Mouse (Mus musculus): ENCODE measurements around the gene Cst13. TPM values are rescaled to one million over a fixed set of nuclear protein-coding genes. Genes with fewer than 3 reads are reported as not detected.
"Not testable (repeated sequence)": the region's sequence is repeated elsewhere in the genome, so short reads cannot be mapped to it uniquely, and the experiment has no call there.

Cst13 gene
- not detected in 2 replicates for polyA plus RNA-seq (2014; fragmentation: Nextera tagmentation; extraction: Ambion mirVana)

GRCm38 (mm10) chr2:148819909-148820308 is at the start of gene Cst13:
Gene Cst13 (plus strand): TSS chr2:148820081.
- H3K36me3 ChIP-seq (ENCODE audit: control insufficient read depth, insufficient read depth, low read length), result no peaks in the 10 kb centered on the region
- no peak for DNase-seq (ENCODE audit: low spot score)
- H3K9me3 ChIP-seq (ENCODE audit: control insufficient read depth, low read length), result no peaks in the 10 kb centered on the region
- ATAC-seq (ENCODE audit: insufficient read depth, low FRiP score, low TSS enrichment), result no peak
- H3K9ac ChIP-seq (ENCODE audit: low read length), result no peak within 1 kb of the TSS
- no peaks in the 10 kb centered on the region for H3K4me1 ChIP-seq (ENCODE audit: control insufficient read depth, insufficient read depth, low read length)
- H3K27me3 ChIP-seq (ENCODE audit: control insufficient read depth, insufficient read depth, low read length), result no peaks in the 10 kb centered on the region
- H3K4me2 ChIP-seq (ENCODE audit: low read depth), result no peak within 1 kb of the TSS
- no peak within 1 kb of the TSS for H3K27ac ChIP-seq (ENCODE audit: low read depth, low read length)
- no peak within 1 kb of the TSS for H3K4me3 ChIP-seq (ENCODE audit: low read depth, low read length)

DNA sequence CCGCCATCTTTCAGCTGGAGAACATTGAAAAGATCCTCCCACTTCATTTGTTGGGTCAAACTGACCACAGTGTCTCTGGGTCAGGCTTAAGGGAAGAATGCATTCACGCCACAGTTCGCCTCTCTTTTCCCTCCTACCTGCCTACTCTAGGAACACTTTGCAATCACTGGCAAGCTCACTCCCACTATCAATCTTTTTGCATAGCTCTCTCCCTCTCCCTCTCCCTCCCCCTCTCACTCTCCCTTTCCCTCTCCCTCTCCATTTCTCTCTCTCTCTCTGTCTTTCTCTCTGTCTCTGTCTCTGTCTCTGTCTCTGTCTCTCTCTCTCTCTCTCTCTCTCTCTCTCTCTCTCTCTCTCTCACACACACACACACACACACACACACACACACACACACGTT is 48.5 kb upstream of the Cst13 start, which contains the start of gene Cst11:
Cst11 (minus strand) TSS at position 101 of the 400 bp plus-strand sequence.
- not testable (repeated sequence) for H3K9me3 ChIP-seq (ENCODE audit: control insufficient read depth, low read length); H3K4me2 ChIP-seq (ENCODE audit: low read depth); H3K4me3 ChIP-seq (ENCODE audit: low read depth, low read length); ATAC-seq (ENCODE audit: insufficient read depth, low FRiP score, low TSS enrichment); H3K4me1 ChIP-seq (ENCODE audit: control insufficient read depth, insufficient read depth, low read length); DNase-seq (ENCODE audit: low spot score); H3K9ac ChIP-seq (ENCODE audit: low read length); H3K27ac ChIP-seq (ENCODE audit: low read depth, low read length); H3K27me3 ChIP-seq (ENCODE audit: control insufficient read depth, insufficient read depth, low read length); H3K36me3 ChIP-seq (ENCODE audit: control insufficient read depth, insufficient read depth, low read length)
- WGBS, result 93% methylated on average over 4 of the region's 4 CpGs

- Histone ChIP-seq H3K9me3 (ENCODE audit: control insufficient read depth, low read length) (no peaks in the 10 kb centered on the region), H3K9ac (ENCODE audit: low read length) (no peak within 1 kb of the TSS), H3K27ac (ENCODE audit: low read depth, low read length) (no peak within 1 kb of the TSS), H3K4me2 (ENCODE audit: low read depth) (no peak within 1 kb of the TSS), H3K36me3 (ENCODE audit: control insufficient read depth, insufficient read depth, low read length) (no peaks in the 10 kb centered on the region), H3K4me3 (ENCODE audit: low read depth, low read length) (no peak within 1 kb of the TSS), H3K4me1 (ENCODE audit: control insufficient read depth, insufficient read depth, low read length) (no peaks in the 10 kb centered on the region), H3K27me3 (ENCODE audit: control insufficient read depth, insufficient read depth, low read length) (no peaks in the 10 kb centered on the region)
- no peak for DNase-seq (ENCODE audit: low spot score)
- WGBS, result 24% methylated on average over 1 of the region's 1 CpGs
- no peak for ATAC-seq (ENCODE audit: insufficient read depth, low FRiP score, low TSS enrichment)
Observed at GRCm38 (mm10) chr2:148781709-148782108, 38.2 kb upstream of the Cst13 start, which contains the start of gene 8030411F24Rik. Gene 8030411F24Rik (plus strand): TSS chr2:148782009.

- no peaks in the 10 kb centered on the region for H3K36me3 ChIP-seq (ENCODE audit: control insufficient read depth, insufficient read depth, low read length)
- ATAC-seq (ENCODE audit: insufficient read depth, low FRiP score, low TSS enrichment) (no peak), DNase-seq (ENCODE audit: low spot score) (no peak)
- H3K27me3 ChIP-seq (ENCODE audit: control insufficient read depth, insufficient read depth, low read length), result no peaks in the 10 kb centered on the region
- no peak within 1 kb of the TSS for H3K9ac ChIP-seq (ENCODE audit: low read length)
- no peak within 1 kb of the TSS for H3K27ac ChIP-seq (ENCODE audit: low read depth, low read length)
- H3K4me1 ChIP-seq (ENCODE audit: control insufficient read depth, insufficient read depth, low read length), result no peaks in the 10 kb centered on the region
- H3K4me2 ChIP-seq (ENCODE audit: low read depth), result no peak within 1 kb of the TSS
- WGBS, result 91% methylated on average over 6 of the region's 6 CpGs
- H3K4me3 ChIP-seq (ENCODE audit: low read depth, low read length), result no peak within 1 kb of the TSS
- no peaks in the 10 kb centered on the region for H3K9me3 ChIP-seq (ENCODE audit: control insufficient read depth, low read length)
Observed at GRCm38 (mm10) chr2:148789142-148789541, 30.7 kb upstream of the Cst13 start, which contains the start of gene Cst12. Gene Cst12 (plus strand): TSS chr2:148789361.

DNA sequence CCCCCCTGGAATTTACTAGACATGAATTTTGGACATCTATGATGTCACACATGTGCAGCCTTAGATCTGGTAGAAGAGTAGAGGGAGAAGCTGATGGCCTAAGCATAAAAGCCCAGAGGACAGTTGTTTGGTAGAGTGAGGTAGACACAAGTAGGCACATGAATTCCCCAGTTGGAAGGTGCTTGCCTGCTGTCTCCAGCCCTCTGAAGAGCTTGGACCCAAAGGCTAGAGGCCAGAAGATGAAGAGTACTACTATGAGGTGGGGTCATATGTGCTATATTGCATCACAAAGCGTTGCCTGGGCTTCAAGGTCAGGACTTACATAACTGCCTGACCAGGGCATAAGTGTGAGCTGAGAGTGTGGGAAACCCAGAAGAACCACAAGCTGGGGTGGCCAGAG is 21.4 kb upstream of the Cst13 start, which contains the start of gene Cst8:
Cst8 (plus strand) TSS at position 301 of the 400 bp plus-strand sequence.
- Histone ChIP-seq H3K9me3 (ENCODE audit: control insufficient read depth, low read length) (no peaks in the 10 kb centered on the region), H3K4me3 (ENCODE audit: low read depth, low read length) (no peak within 1 kb of the TSS), H3K27ac (ENCODE audit: low read depth, low read length) (no peak within 1 kb of the TSS), H3K36me3 (ENCODE audit: control insufficient read depth, insufficient read depth, low read length) (no peaks in the 10 kb centered on the region), H3K4me2 (ENCODE audit: low read depth) (no peak within 1 kb of the TSS), H3K27me3 (ENCODE audit: control insufficient read depth, insufficient read depth, low read length) (no peaks in the 10 kb centered on the region), H3K9ac (ENCODE audit: low read length) (no peak within 1 kb of the TSS), H3K4me1 (ENCODE audit: control insufficient read depth, insufficient read depth, low read length) (no peaks in the 10 kb centered on the region)
- WGBS, result 95% methylated on average over 1 of the region's 1 CpGs
- DNase-seq (ENCODE audit: low spot score), result no peak
- no peak for ATAC-seq (ENCODE audit: insufficient read depth, low FRiP score, low TSS enrichment)

DNA sequence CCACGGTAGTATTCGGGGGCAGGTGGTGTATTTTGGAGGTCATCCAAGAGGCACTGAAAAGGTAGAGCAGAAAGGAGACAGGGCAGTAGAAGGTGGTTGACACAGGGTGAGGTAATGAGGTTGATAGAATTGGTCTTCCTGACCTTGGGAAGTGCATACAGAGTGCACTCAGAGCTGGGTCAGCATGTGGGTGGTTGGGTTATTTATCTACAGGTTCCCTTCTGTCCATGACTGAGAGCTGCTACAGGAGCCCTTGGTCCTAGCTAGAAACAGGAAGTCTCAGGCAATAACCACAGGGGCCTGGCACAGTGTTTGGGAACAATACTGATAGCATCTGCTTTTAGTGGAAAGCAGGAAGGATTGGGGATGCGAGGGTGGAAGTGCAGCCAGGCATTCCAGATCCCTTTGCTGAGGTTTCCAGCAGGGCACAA is 18.4 kb upstream of the Cst13 start:
- Histone ChIP-seq H3K27ac (ENCODE audit: low read depth, low read length) (no peak overlapping the region), H3K4me2 (ENCODE audit: low read depth) (no peak overlapping the region), H3K36me3 (ENCODE audit: control insufficient read depth, insufficient read depth, low read length) (no peaks in the 10 kb centered on the region), H3K4me1 (ENCODE audit: control insufficient read depth, insufficient read depth, low read length) (no peaks in the 10 kb centered on the region), H3K9me3 (ENCODE audit: control insufficient read depth, low read length) (no peaks in the 10 kb centered on the region), H3K9ac (ENCODE audit: low read length) (no peak overlapping the region), H3K4me3 (ENCODE audit: low read depth, low read length) (no peak overlapping the region), H3K27me3 (ENCODE audit: control insufficient read depth, insufficient read depth, low read length) (no peaks in the 10 kb centered on the region)
- ATAC-seq (ENCODE audit: insufficient read depth, low FRiP score, low TSS enrichment) (no peak), DNase-seq (ENCODE audit: low spot score) (no peak)
- 73% methylated on average over 3 of the region's 3 CpGs for WGBS

DNA sequence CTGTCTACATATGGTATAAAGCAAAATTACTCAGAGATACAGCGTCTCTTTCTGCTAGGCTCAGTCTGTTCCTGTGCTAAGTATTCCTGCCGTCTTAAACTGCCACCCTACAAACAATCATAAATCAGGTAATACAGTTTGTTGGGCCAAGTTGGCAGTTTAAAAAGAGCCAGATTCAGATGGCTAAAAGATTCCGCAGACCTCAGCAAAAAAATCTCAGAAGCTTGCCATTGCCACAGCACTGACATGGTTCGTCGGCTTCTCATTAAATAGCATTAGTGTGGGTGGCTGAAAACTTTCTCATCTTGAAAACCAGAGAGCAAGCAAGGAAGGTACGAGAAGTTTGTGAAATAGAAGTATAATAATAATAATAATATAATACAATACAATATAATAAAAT is 13.2 kb upstream of the Cst13 start:
- Histone ChIP-seq H3K36me3 (ENCODE audit: control insufficient read depth, insufficient read depth, low read length) (no peaks in the 10 kb centered on the region), H3K9me3 (ENCODE audit: control insufficient read depth, low read length) (no peaks in the 10 kb centered on the region), H3K4me3 (ENCODE audit: low read depth, low read length) (no peak overlapping the region), H3K4me1 (ENCODE audit: control insufficient read depth, insufficient read depth, low read length) (no peaks in the 10 kb centered on the region), H3K27ac (ENCODE audit: low read depth, low read length) (no peak overlapping the region), H3K4me2 (ENCODE audit: low read depth) (no peak overlapping the region), H3K9ac (ENCODE audit: low read length) (no peak overlapping the region), H3K27me3 (ENCODE audit: control insufficient read depth, insufficient read depth, low read length) (no peaks in the 10 kb centered on the region)
- 76% methylated on average over 6 of the region's 6 CpGs for WGBS
- ATAC-seq (ENCODE audit: insufficient read depth, low FRiP score, low TSS enrichment) (no peak), DNase-seq (ENCODE audit: low spot score) (no peak)

DNA sequence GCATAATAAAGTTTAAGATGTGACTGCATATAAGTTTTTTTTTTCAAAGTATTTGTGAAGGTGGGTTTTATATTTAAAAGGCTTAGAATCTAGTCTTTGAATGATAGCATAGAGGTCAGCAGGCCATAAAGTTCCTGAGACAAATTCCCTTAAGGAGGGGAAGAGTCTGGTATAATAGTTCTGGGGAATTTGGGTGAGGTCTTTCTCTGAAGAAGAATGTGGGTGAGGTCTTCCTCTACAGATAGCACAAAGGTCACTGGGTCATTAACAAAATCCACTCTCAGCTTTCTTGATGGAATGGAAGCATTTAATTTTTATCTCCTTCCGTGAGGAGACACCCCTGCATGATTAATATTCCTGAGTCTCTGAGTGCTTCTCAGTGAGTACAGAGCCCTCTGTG is 6.1 kb downstream of the Cst13 start:
- H3K27me3 ChIP-seq (ENCODE audit: control insufficient read depth, insufficient read depth, low read length), result no peaks in the 10 kb centered on the region
- no peaks in the 10 kb centered on the region for H3K4me1 ChIP-seq (ENCODE audit: control insufficient read depth, insufficient read depth, low read length)
- H3K9me3 ChIP-seq (ENCODE audit: control insufficient read depth, low read length), result no peaks in the 10 kb centered on the region
- whole genome bisulfite sequencing, result 36% methylated on average over 1 of the region's 1 CpGs
- ATAC-seq (ENCODE audit: insufficient read depth, low FRiP score, low TSS enrichment) (no peak), DNase-seq (ENCODE audit: low spot score) (no peak)
- no peak overlapping the region for H3K27ac ChIP-seq (ENCODE audit: low read depth, low read length)
- no peaks in the 10 kb centered on the region for H3K36me3 ChIP-seq (ENCODE audit: control insufficient read depth, insufficient read depth, low read length)
- no peak overlapping the region for H3K4me2 ChIP-seq (ENCODE audit: low read depth)
- H3K4me3 ChIP-seq (ENCODE audit: low read depth, low read length), result no peak overlapping the region
- H3K9ac ChIP-seq (ENCODE audit: low read length), result no peak overlapping the region

DNA sequence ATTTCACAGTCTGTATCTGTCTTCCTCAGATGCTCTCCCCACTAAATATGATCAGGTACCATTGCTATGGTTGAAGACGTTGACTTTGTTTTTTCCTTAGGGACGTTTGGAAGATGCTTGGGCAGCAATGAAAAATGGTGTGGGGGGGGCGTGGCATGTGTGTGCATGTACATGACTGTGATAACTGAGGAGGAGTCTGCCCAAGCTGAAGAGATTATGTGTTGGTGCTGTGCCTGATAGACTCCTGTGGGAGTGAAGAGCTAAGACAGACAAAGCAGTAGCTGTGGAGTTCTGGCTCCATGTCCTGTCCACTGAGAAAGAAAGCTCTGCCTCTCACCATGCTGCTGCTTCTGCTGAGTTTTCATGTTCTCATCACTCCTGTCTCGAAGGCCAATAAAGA is 15.0 kb downstream of the Cst13 start, which contains the start of gene Cst9:
Cst9 (plus strand) TSS at position 236 of the 400 bp plus-strand sequence.
- H3K4me3 ChIP-seq (ENCODE audit: low read depth, low read length), result no peak within 1 kb of the TSS
- no peaks in the 10 kb centered on the region for H3K4me1 ChIP-seq (ENCODE audit: control insufficient read depth, insufficient read depth, low read length)
- no peaks in the 10 kb centered on the region for H3K9me3 ChIP-seq (ENCODE audit: control insufficient read depth, low read length)
- DNase-seq (ENCODE audit: low spot score) (no peak), ATAC-seq (ENCODE audit: insufficient read depth, low FRiP score, low TSS enrichment) (no peak)
- H3K4me2 ChIP-seq (ENCODE audit: low read depth), result no peak within 1 kb of the TSS
- H3K27me3 ChIP-seq (ENCODE audit: control insufficient read depth, insufficient read depth, low read length), result no peaks in the 10 kb centered on the region
- no peak within 1 kb of the TSS for H3K27ac ChIP-seq (ENCODE audit: low read depth, low read length)
- H3K9ac ChIP-seq (ENCODE audit: low read length), result no peak within 1 kb of the TSS
- H3K36me3 ChIP-seq (ENCODE audit: control insufficient read depth, insufficient read depth, low read length), result no peaks in the 10 kb centered on the region
- WGBS, result 74% methylated on average over 4 of the region's 4 CpGs
